Mouse (Mus musculus): ENCODE data around the gene Phf14.

Phf14 gene

GRCm38 (mm10) chr6:12020738-12021137 is 113.1 kb downstream of the Phf14 start:
- DNase-seq (ENCODE audit: low read depth, low spot score): no peak

DNA sequence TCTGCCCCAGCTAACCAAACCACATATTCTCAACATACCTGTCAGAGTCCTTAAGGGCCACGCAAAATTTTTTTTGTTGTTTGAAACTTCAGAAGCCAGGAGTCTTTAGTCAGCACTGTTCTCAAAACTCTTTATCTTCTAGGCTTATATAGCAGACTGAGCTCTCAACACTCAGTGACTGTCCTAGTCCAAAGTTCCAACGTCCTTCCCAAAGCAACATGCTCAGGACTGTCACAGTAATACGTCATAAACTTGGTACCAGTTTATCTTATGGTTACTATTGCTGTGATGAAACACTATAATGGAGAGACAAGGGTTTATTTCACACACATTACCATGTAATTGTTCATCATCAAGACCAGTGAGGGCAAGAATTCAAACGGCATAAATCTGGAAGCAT is 113.9 kb downstream of the Phf14 start:
- DNase-seq (ENCODE audit: low read depth, low spot score): no peak

DNA sequence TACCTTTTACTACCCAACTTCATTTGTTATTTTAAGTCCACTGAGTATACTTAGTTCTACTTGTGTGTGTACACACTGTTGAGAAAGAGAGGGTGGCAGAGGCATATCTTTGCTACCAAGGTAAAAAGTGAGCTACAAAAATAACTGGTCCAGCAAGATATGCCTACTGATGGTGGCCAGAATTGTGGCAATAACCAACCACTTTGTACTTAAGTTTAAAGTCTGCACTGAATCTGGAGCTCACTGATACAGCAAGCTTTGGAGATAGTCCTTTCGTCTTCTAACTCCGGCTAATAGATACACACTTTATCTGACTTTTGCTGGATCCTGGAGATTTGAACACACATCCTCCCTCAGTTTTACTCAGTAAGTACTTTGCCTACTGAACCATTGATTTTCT is 115.8 kb downstream of the Phf14 start:
- no peak for DNase-seq (ENCODE audit: low read depth, low spot score)

GRCm38 (mm10) chr6:12026804-12027537 is 119.4 kb downstream of the Phf14 start:
- no peak for DNase-seq (ENCODE audit: low read depth, low spot score)

GRCm38 (mm10) chr6:12034561-12034960 is 127.0 kb downstream of the Phf14 start:
- no peak for DNase-seq (ENCODE audit: low read depth, low spot score)

DNA sequence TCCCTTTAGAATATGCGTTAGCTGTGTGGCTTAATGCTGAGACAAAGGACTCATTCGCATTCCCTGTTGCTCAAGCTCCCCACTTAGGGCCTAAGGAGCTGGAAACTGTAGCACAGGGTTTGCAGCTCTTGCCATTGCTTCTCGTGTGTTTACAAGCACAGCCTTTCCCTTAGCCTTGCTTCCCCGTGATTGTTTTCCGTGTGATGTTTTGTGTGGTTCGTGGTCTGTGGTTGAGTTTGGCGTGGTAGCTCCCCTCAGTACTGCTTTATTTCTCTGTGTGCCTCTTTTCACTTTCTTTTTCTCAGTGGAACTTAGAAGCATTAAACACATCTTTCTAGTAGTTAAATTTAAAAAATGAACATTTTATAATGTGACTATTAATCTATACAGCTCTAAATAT is 130.7 kb downstream of the Phf14 start:
- DNase-seq (ENCODE audit: low read depth, low spot score): no peak

GRCm38 (mm10) chr6:12052884-12053283 is 145.3 kb downstream of the Phf14 start:
- no peak for DNase-seq (ENCODE audit: low read depth, low spot score)

GRCm38 (mm10) chr6:12054149-12054548 is 146.5 kb downstream of the Phf14 start:
- DNase-seq (ENCODE audit: low read depth, low spot score): no peak

GRCm38 (mm10) chr6:12058717-12059116 is 151.1 kb downstream of the Phf14 start:
- DNase-seq (ENCODE audit: low read depth, low spot score): no peak

DNA sequence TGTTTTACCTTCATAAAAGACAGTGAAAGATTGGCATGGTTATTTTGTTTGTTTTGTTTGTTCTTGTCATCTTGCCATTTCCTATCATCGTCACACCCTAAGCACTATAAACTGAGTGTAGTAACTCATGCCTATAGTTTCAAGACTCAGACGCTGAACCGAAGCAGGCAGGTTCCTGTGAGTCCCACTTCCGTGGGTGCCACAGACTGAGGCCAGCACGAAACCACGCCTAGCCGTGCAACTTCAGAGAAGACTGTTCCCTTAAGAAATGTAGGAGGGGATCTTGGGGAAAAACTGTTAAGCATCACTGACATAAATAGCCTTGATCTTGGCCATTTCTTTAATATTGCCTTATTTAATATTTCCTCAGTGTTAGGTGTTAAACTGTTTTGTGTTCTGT is 152.4 kb downstream of the Phf14 start:
- no peak for DNase-seq (ENCODE audit: low read depth, low spot score)

GRCm38 (mm10) chr6:12060452-12061140 is 153.0 kb downstream of the Phf14 start:
- DNase-seq (ENCODE audit: low read depth, low spot score): no peak

GRCm38 (mm10) chr6:12067956-12068355 is 160.3 kb downstream of the Phf14 start:
- no peak for DNase-seq (ENCODE audit: low read depth, low spot score)

DNA sequence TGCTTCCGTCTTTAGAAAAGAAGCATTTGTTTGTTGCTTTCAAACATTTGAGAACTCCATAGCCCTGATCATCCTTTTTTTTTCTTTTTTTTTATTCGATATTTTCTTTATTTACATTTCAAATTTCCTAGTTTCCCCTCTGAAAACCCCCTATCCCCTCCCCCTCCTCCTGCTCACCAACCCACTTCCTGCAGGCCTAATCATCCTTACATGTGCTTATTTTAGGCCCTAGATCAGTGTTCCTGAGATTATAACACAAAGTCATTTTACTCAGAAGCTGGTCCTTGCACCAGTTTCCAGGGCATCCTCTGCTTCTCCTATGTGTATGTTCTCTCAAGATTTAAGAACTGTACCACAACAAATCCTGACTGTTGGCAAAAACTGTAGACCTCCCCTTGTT is 161.7 kb downstream of the Phf14 start:
- DNase-seq (ENCODE audit: low read depth, low spot score): no peak

DNA sequence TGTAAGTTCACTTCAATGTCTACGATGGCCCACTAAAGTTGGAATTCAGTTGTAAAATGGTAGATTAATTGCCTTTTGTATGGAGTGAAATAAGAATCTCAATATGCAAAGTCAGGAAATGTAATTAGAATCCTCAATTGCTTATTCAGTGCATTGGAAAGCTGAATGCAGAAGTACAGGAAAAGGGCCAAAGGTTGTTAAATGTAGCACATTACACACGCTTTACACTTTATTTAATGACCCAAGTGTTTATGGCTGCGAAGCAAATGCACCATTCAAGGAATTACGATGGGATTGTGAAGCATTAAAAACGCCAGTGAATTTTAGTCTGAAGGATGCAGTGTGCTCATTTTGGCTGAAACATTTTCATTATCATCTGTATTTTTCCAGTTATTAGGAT is 167.0 kb downstream of the Phf14 start:
- no peak for DNase-seq (ENCODE audit: low read depth, low spot score)

DNA sequence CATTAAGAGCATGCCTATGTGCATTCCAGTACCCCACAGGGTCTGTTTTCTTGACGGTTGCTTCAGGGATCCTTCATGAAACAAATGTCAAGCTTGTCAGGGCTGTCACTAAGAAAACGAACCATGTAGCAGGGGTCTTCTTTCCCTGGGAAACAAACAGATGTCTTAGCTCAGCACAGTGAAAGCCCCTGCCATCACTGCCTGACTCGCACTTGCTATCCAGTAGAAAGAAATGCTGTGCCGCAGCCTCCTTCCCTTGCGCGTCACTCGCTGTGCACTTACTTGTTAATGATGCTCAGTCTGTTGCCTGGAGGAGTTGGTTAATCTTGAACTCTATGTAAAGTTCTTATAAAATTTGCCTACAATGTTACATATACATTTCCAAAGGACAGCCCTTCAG is 169.7 kb downstream of the Phf14 start:
- no peak for DNase-seq (ENCODE audit: low read depth, low spot score)

- DNase-seq (ENCODE audit: low read depth, low spot score): no peak
Observed at GRCm38 (mm10) chr6:12077880-12078618, 170.4 kb downstream of the Phf14 start.

- no peak for DNase-seq (ENCODE audit: low read depth, low spot score)
Observed at GRCm38 (mm10) chr6:12079260-12079659, 171.7 kb downstream of the Phf14 start.

GRCm38 (mm10) chr6:12080423-12080822 is 172.8 kb downstream of the Phf14 start:
- peak; percentile 18 for DNase-seq (ENCODE audit: low read depth, low spot score)

DNA sequence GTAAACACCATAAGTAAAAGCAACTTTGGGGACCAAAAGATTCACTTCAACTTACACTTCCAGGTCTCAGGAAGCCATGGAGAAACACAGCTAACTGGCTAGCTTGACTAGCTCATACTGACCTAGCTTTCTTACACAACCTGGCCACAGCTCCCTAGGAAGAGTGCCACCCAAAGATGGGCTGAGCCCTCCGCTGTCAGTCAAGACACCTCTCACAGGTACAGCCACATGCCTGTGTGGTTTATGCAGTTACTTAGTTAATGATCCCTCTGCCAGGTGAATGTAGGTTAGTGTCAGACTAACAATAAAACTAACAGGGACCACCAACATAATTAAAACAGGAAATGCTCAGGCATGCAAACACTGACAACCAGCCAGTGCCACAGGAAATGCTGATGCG is 174.1 kb downstream of the Phf14 start:
- no peak for DNase-seq (ENCODE audit: low read depth, low spot score)

DNA sequence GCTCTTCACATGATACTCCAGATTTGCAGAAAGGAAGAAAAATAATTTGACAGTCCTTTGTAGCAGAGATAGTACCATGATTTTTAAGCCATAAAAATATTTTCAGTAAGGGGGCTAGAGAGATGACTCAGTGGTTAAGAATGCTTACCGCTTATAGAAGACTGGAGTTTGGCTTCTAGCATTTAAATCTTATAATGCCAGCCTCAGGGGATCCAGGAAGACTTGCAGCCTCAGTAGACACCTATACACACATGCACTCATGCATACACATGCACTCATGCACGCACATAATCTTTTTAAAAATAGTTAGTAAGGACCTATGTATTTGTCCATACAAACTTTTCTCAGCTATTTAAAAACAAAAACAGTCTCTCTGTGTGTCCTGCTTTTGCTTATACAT is 174.5 kb downstream of the Phf14 start:
- no peak for DNase-seq (ENCODE audit: low read depth, low spot score)

GRCm38 (mm10) chr6:12082531-12083216 is 175.1 kb downstream of the Phf14 start:
- DNase-seq (ENCODE audit: low read depth, low spot score): no peak

GRCm38 (mm10) chr6:12084721-12085120 is 177.1 kb downstream of the Phf14 start:
- no peak for DNase-seq (ENCODE audit: low read depth, low spot score)
